Mouse (Mus musculus) kidney, adult 2 months (tissue): ENCODE data around the gene Ripor2. TPM values are rescaled to one million over a fixed set of nuclear protein-coding genes. Genes with fewer than 3 reads are reported as not detected.

Source experiments
- DNase-seq: peaks from one replicate; pipeline ENCODE4 v3.0.0; 2021
- H3K27ac ChIP-seq: fragments of 200-500 bp; 2 replicates; pipeline ENCODE4 v1.5.1; 2012; ENCODE audit warnings: low read depth, low read length, control low read depth, inconsistent platforms; ENCODE audit not compliant: insufficient read depth
- H3K27me3 ChIP-seq: fragments of 200-500 bp; replicated peaks from 2 replicates; pipeline ENCODE4 v1.6.1; 2012; ENCODE audit warnings: mild to moderate bottlenecking, moderate library complexity, low read length, inconsistent platforms; ENCODE audit not compliant: control insufficient read depth, insufficient read depth
- H3K36me3 ChIP-seq: fragments of 200-500 bp; 2 replicates; pipeline ENCODE4 v1.6.1; 2012; ENCODE audit warnings: mild to moderate bottlenecking, moderate library complexity, low read length, inconsistent platforms; ENCODE audit not compliant: control insufficient read depth, insufficient read depth
- H3K4me1 ChIP-seq: fragments of 200-500 bp; 2 replicates; pipeline ENCODE4 v1.6.1; 2011; ENCODE audit warnings: low read length; ENCODE audit not compliant: control insufficient read depth, insufficient read depth
- H3K4me3 ChIP-seq: fragments of 200-500 bp; 2 replicates; pipeline ENCODE4 v1.5.1; 2011; ENCODE audit warnings: mild to moderate bottlenecking, low read depth, low read length, control low read depth; ENCODE audit not compliant: insufficient read depth
- CTCF ChIP-seq: fragments of 200-500 bp; conservative IDR thresholded peaks from 2 replicates; pipeline ENCODE4 v1.5.1; 2011; ENCODE audit warnings: low read depth, mild to moderate bottlenecking, control low read depth, low read length, moderate library complexity, mixed read lengths; ENCODE audit not compliant: insufficient read depth, insufficient read length
- POLR2A ChIP-seq: fragments of 200-500 bp; IDR thresholded peaks from one replicate; pipeline ENCODE4 v1.6.1; 2011; ENCODE audit warnings: low read depth, low read length, control low read depth
- WGBS: fragments of 180-500 bp; shearing (Covaris S2); methylation state at CpG from one replicate; pipeline ENCODE4 v1.1.7; 2018; 5-methylcytosine and 5-hydroxymethylcytosine counted together
- polyA plus RNA-seq: library from polyadenylated mRNA; depleted of rRNA; stranded (reverse); fragments of >200 nt; gene quantifications from 2 replicates; pipeline ENCODE4 v1.2.3, GENCODE M21; 2012

Gene Ripor2
- polyA plus RNA-seq, 1 experiment = 3.7 TPM

- no peaks in the 10 kb centered on the region for H3K27me3 ChIP-seq
- no peak for DNase-seq
- H3K27ac ChIP-seq = no peak overlapping the region
- no peaks in the 10 kb centered on the region for H3K4me1 ChIP-seq
- no peak overlapping the region for H3K4me3 ChIP-seq
- no peak for TF ChIP-seq POLR2A
- no peak for TF ChIP-seq CTCF
- no peaks in the 10 kb centered on the region for H3K36me3 ChIP-seq
- WGBS = 89% methylated on average over 6 of the region's 6 CpGs
Observed at GRCm38 (mm10) chr13:24584841-24585240, 2.9 kb downstream of the Ripor2 start.

GRCm38 (mm10) chr13:24585369-24585768 is 3.4 kb downstream of the Ripor2 start:
- no peaks in the 10 kb centered on the region for H3K36me3 ChIP-seq
- TF ChIP-seq CTCF = no peak
- H3K4me3 ChIP-seq = no peak overlapping the region
- WGBS = 77% methylated on average over 9 of the region's 9 CpGs
- DNase-seq = no peak
- H3K4me1 ChIP-seq = no peaks in the 10 kb centered on the region
- H3K27ac ChIP-seq = no peak overlapping the region
- H3K27me3 ChIP-seq = no peaks in the 10 kb centered on the region

- DNase-seq = no peak
- no peaks in the 10 kb centered on the region for H3K27me3 ChIP-seq
- no peak overlapping the region for H3K4me3 ChIP-seq
- TF ChIP-seq POLR2A (no peak), CTCF (no peak)
- no peak overlapping the region for H3K27ac ChIP-seq
- H3K36me3 ChIP-seq = no peaks in the 10 kb centered on the region
- WGBS = 93% methylated on average over 12 of the region's 12 CpGs
- H3K4me1 ChIP-seq = no peaks in the 10 kb centered on the region
Observed at GRCm38 (mm10) chr13:24587192-24587895, 5.4 kb downstream of the Ripor2 start.

GRCm38 (mm10) chr13:24588603-24589002 is 6.6 kb downstream of the Ripor2 start:
- H3K4me1 ChIP-seq = no peaks in the 10 kb centered on the region
- no peak for DNase-seq
- H3K36me3 ChIP-seq = no peaks in the 10 kb centered on the region
- H3K27me3 ChIP-seq = no peaks in the 10 kb centered on the region
- H3K4me3 ChIP-seq = no peak overlapping the region
- H3K27ac ChIP-seq = no peak overlapping the region
- WGBS = 94% methylated on average over 3 of the region's 3 CpGs
- TF ChIP-seq POLR2A (no peak), CTCF (no peak)

- no peaks in the 10 kb centered on the region for H3K4me1 ChIP-seq
- H3K4me3 ChIP-seq = no peak overlapping the region
- H3K27ac ChIP-seq = no peak overlapping the region
- WGBS = 79% methylated on average over 6 of the region's 6 CpGs
- TF ChIP-seq POLR2A = no peak
- no peak for TF ChIP-seq CTCF
- DNase-seq = no peak
- H3K36me3 ChIP-seq = no peaks in the 10 kb centered on the region
- H3K27me3 ChIP-seq = no peaks in the 10 kb centered on the region
Observed at GRCm38 (mm10) chr13:24591737-24592136, 9.7 kb downstream of the Ripor2 start.

- WGBS = 91% methylated on average over 3 of the region's 3 CpGs
Observed at GRCm38 (mm10) chr13:24594303-24594702, 12.3 kb downstream of the Ripor2 start.

GRCm38 (mm10) chr13:24599631-24600041 is 17.6 kb downstream of the Ripor2 start:
- no peaks in the 10 kb centered on the region for H3K36me3 ChIP-seq
- 90% methylated on average over 11 of the region's 11 CpGs for WGBS
- no peak for DNase-seq
- no peak overlapping the region for H3K27ac ChIP-seq
- H3K4me1 ChIP-seq = 0 out of 2 replicates have a peak, but pooled peaks cover 2% of the 10 kb centered on the region
- TF ChIP-seq POLR2A (no peak), CTCF (no peak)
- H3K4me3 ChIP-seq = no peak overlapping the region
- no peaks in the 10 kb centered on the region for H3K27me3 ChIP-seq

More at GRCm38 (mm10) chr13:24594303-24594702, 12.3 kb downstream of the Ripor2 start:
- no peak for TF ChIP-seq POLR2A
- TF ChIP-seq CTCF = no peak
- H3K4me3 ChIP-seq = no peak overlapping the region
- no peaks in the 10 kb centered on the region for H3K27me3 ChIP-seq
- H3K36me3 ChIP-seq = no peaks in the 10 kb centered on the region
- no peak overlapping the region for H3K27ac ChIP-seq
- DNase-seq = no peak
- H3K4me1 ChIP-seq = no peaks in the 10 kb centered on the region
